Mouse (Mus musculus) midbrain, embryonic 13.5 days (tissue): ENCODE measurements around the gene Tie1. TPM values are rescaled to one million over a fixed set of nuclear protein-coding genes. Genes with fewer than 3 reads are reported as not detected.

Experiments
- ATAC-seq: fragments of 200-750 bp; cut with Nextera tagmentation; 2 replicates; pipeline ENCODE4 v1.8.0; 2017; ENCODE audit warnings: mild to moderate bottlenecking, moderate TSS enrichment, moderate library complexity
- H3K27ac ChIP-seq: fragments of 300-500 bp; sonication (generic); 2 replicates; pipeline ENCODE4 v1.5.1; 2015; ENCODE audit warnings: inconsistent platforms, mild to moderate bottlenecking, moderate library complexity
- H3K27me3 ChIP-seq: fragments of 300-500 bp; sonication (generic); 2 replicates; pipeline ENCODE4 v1.6.1; 2015; ENCODE audit warnings: mild to moderate bottlenecking, inconsistent platforms
- H3K36me3 ChIP-seq: fragments of 300-500 bp; sonication (generic); 2 replicates; pipeline ENCODE4 v1.6.1; 2015; ENCODE audit warnings: mild to moderate bottlenecking, inconsistent platforms
- H3K4me1 ChIP-seq: fragments of 300-500 bp; sonication (generic); replicated peaks from 2 replicates; pipeline ENCODE4 v1.6.1; 2015; ENCODE audit warnings: inconsistent platforms
- H3K4me2 ChIP-seq: fragments of 300-500 bp; sonication (generic); replicated peaks from 2 replicates; pipeline ENCODE4 v1.6.1; 2015; ENCODE audit warnings: moderate library complexity, mild to moderate bottlenecking, inconsistent platforms
- H3K4me3 ChIP-seq: fragments of 300-500 bp; sonication (generic); replicated peaks from 2 replicates; pipeline ENCODE4 v1.5.1; 2015; ENCODE audit warnings: mild to moderate bottlenecking, inconsistent platforms
- H3K9ac ChIP-seq: fragments of 300-500 bp; sonication (generic); replicated peaks from 2 replicates; pipeline ENCODE4 v1.6.1; 2015; ENCODE audit warnings: mild to moderate bottlenecking, inconsistent platforms
- H3K9me3 ChIP-seq: fragments of 300-500 bp; sonication (generic); 2 replicates; pipeline ENCODE4 v1.6.1; 2016; ENCODE audit warnings: mild to moderate bottlenecking, inconsistent platforms
- WGBS: fragments of 180-500 bp; shearing (Covaris S2); methylation state at CpG from one replicate; pipeline ENCODE4 v1.1.7; 2015; 5-methylcytosine and 5-hydroxymethylcytosine counted together
- polyA plus RNA-seq: library from polyadenylated mRNA; unstranded; fragments of >200 nt; fragmentation: Nextera tagmentation; extraction: Ambion mirVana; gene quantifications from 2 replicates; pipeline ENCODE4 v1.2.1, GENCODE M21; 2015

Tie1 gene
- polyA plus RNA-seq, 1 experiment from 2014 or later = 14.4 TPM

- H3K4me3 ChIP-seq = peak overlapping the region; percentile 57
- ATAC-seq = peak; percentile 12
- H3K27me3 ChIP-seq = no peaks in the 10 kb centered on the region
- no peaks in the 10 kb centered on the region for H3K9me3 ChIP-seq
- peaks cover 37% of the 10 kb centered on the region for H3K36me3 ChIP-seq
- peak overlapping the region; percentile 78 for H3K9ac ChIP-seq
- H3K4me2 ChIP-seq = peak overlapping the region; percentile 62
- WGBS = 59% methylated on average over 15 of the region's 15 CpGs
- H3K27ac ChIP-seq = peak overlapping the region; percentile 70; the same call in 1 of the 2 replicates
- peaks cover 30% of the 10 kb centered on the region for H3K4me1 ChIP-seq
Measured at GRCm38 (mm10) chr4:118428531-118429214, 61.2 kb downstream of the Tie1 start.

- Histone ChIP-seq H3K4me2 (peak within 1 kb of the TSS; percentile 62), H3K27me3 (no peaks in the 10 kb centered on the region), H3K4me3 (peak within 1 kb of the TSS; percentile 57), H3K36me3 (peaks cover 36% of the 10 kb centered on the region), H3K9ac (peak within 1 kb of the TSS; percentile 78), H3K4me1 (peaks cover 30% of the 10 kb centered on the region), H3K27ac (peak within 1 kb of the TSS; percentile 70), H3K9me3 (no peaks in the 10 kb centered on the region)
- peak; percentile 95 for ATAC-seq
- under 1% methylated on average over 22 of the region's 31 CpGs for WGBS
Measured at GRCm38 (mm10) chr4:118427768-118428451, 62.0 kb downstream of the Tie1 start, which contains the start of gene Elovl1. TSS of gene Elovl1 (plus strand) at chr4:118428093.

- Histone ChIP-seq H3K9ac (peak overlapping the region; percentile 78), H3K4me1 (peaks cover 30% of the 10 kb centered on the region), H3K27me3 (no peaks in the 10 kb centered on the region), H3K27ac (peak overlapping the region; percentile 70), H3K4me3 (peak overlapping the region; percentile 57), H3K36me3 (peaks cover 36% of the 10 kb centered on the region), H3K9me3 (no peaks in the 10 kb centered on the region), H3K4me2 (peak overlapping the region; percentile 62)
- 4% methylated on average over 5 of the region's 5 CpGs for WGBS
- peak; percentile 46 for ATAC-seq
Measured at GRCm38 (mm10) chr4:118427415-118427767, 62.5 kb downstream of the Tie1 start.

- H3K4me2 ChIP-seq = no peak overlapping the region
- 94% methylated on average over 1 of the region's 1 CpGs for WGBS
Measured at GRCm38 (mm10) chr4:118425374-118425773, 64.5 kb downstream of the Tie1 start.

GRCm38 (mm10) chr4:118424541-118425160, 65.2 kb downstream of the Tie1 start:
- no peak overlapping the region for H3K4me3 ChIP-seq
- ATAC-seq = no peak
- 89% methylated on average over 4 of the region's 4 CpGs for WGBS
- peaks cover 28% of the 10 kb centered on the region for H3K4me1 ChIP-seq
- H3K4me2 ChIP-seq = no peak overlapping the region
- H3K27me3 ChIP-seq = no peaks in the 10 kb centered on the region
- no peaks in the 10 kb centered on the region for H3K9me3 ChIP-seq
- H3K36me3 ChIP-seq = peaks cover 40% of the 10 kb centered on the region
- no peak overlapping the region for H3K27ac ChIP-seq
- no peak overlapping the region for H3K9ac ChIP-seq

More at GRCm38 (mm10) chr4:118425374-118425773, 64.5 kb downstream of the Tie1 start:
- H3K36me3 ChIP-seq = peaks cover 36% of the 10 kb centered on the region
- no peaks in the 10 kb centered on the region for H3K9me3 ChIP-seq
- no peak overlapping the region for H3K4me3 ChIP-seq
- no peak overlapping the region for H3K9ac ChIP-seq
- no peaks in the 10 kb centered on the region for H3K27me3 ChIP-seq
- no peak overlapping the region for H3K27ac ChIP-seq
- no peak for ATAC-seq
- H3K4me1 ChIP-seq = peaks cover 30% of the 10 kb centered on the region

- ATAC-seq = no peak
- Histone ChIP-seq H3K9ac (no peak overlapping the region), H3K36me3 (peaks cover 70% of the 10 kb centered on the region), H3K4me2 (no peak overlapping the region), H3K27ac (no peak overlapping the region), H3K27me3 (no peaks in the 10 kb centered on the region), H3K4me1 (no peaks in the 10 kb centered on the region), H3K4me3 (no peak overlapping the region), H3K9me3 (no peaks in the 10 kb centered on the region)
- 90% methylated on average over 3 of the region's 3 CpGs for WGBS
Measured at GRCm38 (mm10) chr4:118421384-118421783, 68.5 kb downstream of the Tie1 start.

Other genes with a start within 250 kb of the Tie1 start
- 80.3 and 91.8 TPM in 2 replicates for gene Ptprf, start 198.7 kb downstream of the Tie1 start, polyA plus RNA-seq
- gene Szt2, start 80.8 kb downstream of the Tie1 start, polyA plus RNA-seq = 11.0 and 11.4 TPM in 2 replicates
- gene Med8, start 80.7 kb downstream of the Tie1 start, polyA plus RNA-seq = 124 and 130 TPM in 2 replicates
- gene Elovl1, start 62.0 kb downstream of the Tie1 start, polyA plus RNA-seq = 25.8 and 25.9 TPM in 2 replicates
- 105 TPM in 2 replicates for gene Cdc20, start 52.7 kb downstream of the Tie1 start, polyA plus RNA-seq
- gene Mpl, start 32.5 kb downstream of the Tie1 start, polyA plus RNA-seq = 0.19 TPM in 2 replicates
- 0.16 TPM in 1 of 2 replicates, not detected in the other for gene 2610528J11Rik, start 36.9 kb upstream of the Tie1 start, polyA plus RNA-seq
- gene Tmem125, start 54.0 kb upstream of the Tie1 start, polyA plus RNA-seq = 0.22 TPM in 1 of 2 replicates, not detected in the other
- gene Cfap57, start 130.7 kb upstream of the Tie1 start, polyA plus RNA-seq = 1.5 and 1.6 TPM in 2 replicates
- 121 and 128 TPM in 2 replicates for gene Ebna1bp2, start 130.7 kb upstream of the Tie1 start, polyA plus RNA-seq
- not detected in 2 replicates for gene Olfr62, start 168.9 kb upstream of the Tie1 start, polyA plus RNA-seq
- gene Olfr1342, start 202.7 kb upstream of the Tie1 start, polyA plus RNA-seq = not detected in 2 replicates
- not detected in 2 replicates for gene Olfr1341, start 213.5 kb upstream of the Tie1 start, polyA plus RNA-seq
- gene Olfr1340, start 230.1 kb upstream of the Tie1 start, polyA plus RNA-seq = not detected in 2 replicates
- not detected in 2 replicates for gene Olfr1339, start 242.1 kb upstream of the Tie1 start, polyA plus RNA-seq